Mouse (Mus musculus): ENCODE results near the gene Nhej1. TPM values are rescaled to one million over a fixed set of nuclear protein-coding genes. Genes with fewer than 3 reads are reported as not detected.

Gene Nhej1
- total RNA-seq, 2 experiments from 2014 or later = 0.77 to 4.0 TPM

DNA sequence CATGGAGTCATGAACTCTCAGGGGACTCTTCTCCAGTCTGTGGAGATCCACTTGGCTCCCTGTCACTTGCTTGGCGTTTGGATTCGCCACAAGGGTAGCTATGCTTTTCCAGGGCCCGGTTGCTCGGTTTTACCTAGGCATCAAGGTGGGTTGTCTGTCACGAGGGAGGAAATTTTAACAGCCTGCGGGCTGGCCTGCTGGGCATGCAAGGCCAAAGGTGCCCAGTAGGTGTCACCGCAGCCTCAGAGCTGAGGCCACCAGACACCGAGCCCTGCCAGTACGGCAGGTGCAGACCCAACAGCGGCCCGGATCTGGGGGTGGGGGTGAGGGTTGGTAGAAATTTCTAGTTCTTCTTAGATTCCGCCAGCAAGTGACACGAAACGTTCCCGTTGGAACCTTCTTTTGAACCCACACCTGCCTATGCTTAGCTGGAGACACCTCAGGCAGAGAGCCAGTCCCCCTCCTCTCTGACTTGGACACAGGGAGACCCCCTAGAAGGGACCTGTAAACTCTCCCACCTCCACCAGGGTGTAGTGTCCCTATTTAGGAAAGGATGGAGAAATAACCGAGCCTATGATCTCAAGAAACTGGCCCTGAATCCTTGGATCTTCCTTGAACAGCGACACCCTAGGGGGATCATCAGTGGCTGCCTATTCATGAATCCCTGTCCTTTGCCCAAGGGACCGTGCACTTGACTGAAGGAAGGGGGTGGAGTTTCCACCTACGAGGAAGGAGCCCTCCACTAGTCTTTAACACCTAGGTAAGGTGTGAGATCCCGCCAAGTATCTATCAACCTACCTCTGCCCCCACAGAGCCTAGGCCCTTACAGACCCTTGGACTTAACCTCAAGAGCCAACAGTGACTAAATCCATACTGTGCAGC is 176.0 kb downstream of the Nhej1 start:
- ATAC-seq (replicated peaks; ENCODE audit: low FRiP score, poor library complexity, severe bottlenecking) = peak; percentile 53; the same call in 1 of the 2 replicates

- ATAC-seq (replicated peaks; ENCODE audit: low FRiP score, poor library complexity, severe bottlenecking) = no peak
Observed at GRCm38 (mm10) chr1:74947986-74948670, 176.9 kb downstream of the Nhej1 start.

GRCm38 (mm10) chr1:74941651-74942360 is 183.2 kb downstream of the Nhej1 start:
- ATAC-seq (replicated peaks; ENCODE audit: low FRiP score, poor library complexity, severe bottlenecking) = no peak

GRCm38 (mm10) chr1:74939762-74940161 is 185.2 kb downstream of the Nhej1 start:
- no peak for ATAC-seq (replicated peaks; ENCODE audit: low FRiP score, poor library complexity, severe bottlenecking)

GRCm38 (mm10) chr1:74936221-74936830 is 188.7 kb downstream of the Nhej1 start:
- no peak for ATAC-seq (replicated peaks; ENCODE audit: low FRiP score, poor library complexity, severe bottlenecking)

- no peak for ATAC-seq (replicated peaks; ENCODE audit: low FRiP score, poor library complexity, severe bottlenecking)
Observed at GRCm38 (mm10) chr1:74935402-74935801, 189.6 kb downstream of the Nhej1 start, which contains the start of gene Cfap65. TSS of gene Cfap65 (minus strand) at chr1:74935599.

- ATAC-seq (replicated peaks; ENCODE audit: low FRiP score, poor library complexity, severe bottlenecking) = no peak
Observed at GRCm38 (mm10) chr1:74927621-74928296, 197.2 kb downstream of the Nhej1 start.

- no peak for ATAC-seq (replicated peaks; ENCODE audit: low FRiP score, poor library complexity, severe bottlenecking)
Observed at GRCm38 (mm10) chr1:74926721-74927120, 198.3 kb downstream of the Nhej1 start.

- ATAC-seq (replicated peaks; ENCODE audit: low FRiP score, poor library complexity, severe bottlenecking) = no peak
Observed at GRCm38 (mm10) chr1:74924464-74924863, 200.5 kb downstream of the Nhej1 start.

Other genes starting within 250 kb of the Nhej1 start
- not detected in 2 replicates for gene Fev, start 239.8 kb downstream of the Nhej1 start, total RNA-seq (2015; ENCODE audit: low replicate concordance)
- not detected in 2 replicates for gene Fev, start 239.8 kb downstream of the Nhej1 start, total RNA-seq (2017; ENCODE audit: low replicate concordance)
- gene Cryba2, start 232.1 kb downstream of the Nhej1 start, total RNA-seq (2015; ENCODE audit: low replicate concordance) = not detected in 2 replicates
- not detected in 2 replicates for gene Cryba2, start 232.1 kb downstream of the Nhej1 start, total RNA-seq (2017; ENCODE audit: low replicate concordance)
- gene Cfap65, start 189.6 kb downstream of the Nhej1 start, total RNA-seq (2015; ENCODE audit: low replicate concordance) = not detected in 2 replicates
- not detected in 2 replicates for gene Cfap65, start 189.6 kb downstream of the Nhej1 start, total RNA-seq (2017; ENCODE audit: low replicate concordance)
- gene Ihh, start 173.5 kb downstream of the Nhej1 start, total RNA-seq (2015; ENCODE audit: low replicate concordance) = not detected in 2 replicates
- gene Ihh, start 173.5 kb downstream of the Nhej1 start, total RNA-seq (2017; ENCODE audit: low replicate concordance) = 0.28 TPM in 1 of 2 replicates, not detected in the other
- gene Slc23a3, start 8.7 kb upstream of the Nhej1 start, total RNA-seq (2015; ENCODE audit: low replicate concordance) = 1.3 and 3.5 TPM in 2 replicates
- 0.28 and 0.60 TPM in 2 replicates for gene Slc23a3, start 8.7 kb upstream of the Nhej1 start, total RNA-seq (2017; ENCODE audit: low replicate concordance)
- gene Cnppd1, start 17.5 kb upstream of the Nhej1 start, total RNA-seq (2015; ENCODE audit: low replicate concordance) = 41.6 and 42.7 TPM in 2 replicates
- 135 and 169 TPM in 2 replicates for gene Cnppd1, start 17.5 kb upstream of the Nhej1 start, total RNA-seq (2017; ENCODE audit: low replicate concordance)
- 30.7 and 38.0 TPM in 2 replicates for gene Retreg2, start 17.6 kb upstream of the Nhej1 start, total RNA-seq (2015; ENCODE audit: low replicate concordance)
- gene Retreg2, start 17.6 kb upstream of the Nhej1 start, total RNA-seq (2017; ENCODE audit: low replicate concordance) = 45.0 and 54.0 TPM in 2 replicates
- 15.9 and 28.2 TPM in 2 replicates for gene Zfand2b, start 43.4 kb upstream of the Nhej1 start, total RNA-seq (2015; ENCODE audit: low replicate concordance)
- 43.3 and 49.6 TPM in 2 replicates for gene Zfand2b, start 43.4 kb upstream of the Nhej1 start, total RNA-seq (2017; ENCODE audit: low replicate concordance)
- 78.2 and 93.0 TPM in 2 replicates for gene Abcb6, start 55.2 kb upstream of the Nhej1 start, total RNA-seq (2015; ENCODE audit: low replicate concordance)
- 62.9 and 70.7 TPM in 2 replicates for gene Abcb6, start 55.2 kb upstream of the Nhej1 start, total RNA-seq (2017; ENCODE audit: low replicate concordance)
- 8.3 and 10.4 TPM in 2 replicates for gene Ankzf1, start 67.0 kb upstream of the Nhej1 start, total RNA-seq (2015; ENCODE audit: low replicate concordance)
- 34.5 and 39.0 TPM in 2 replicates for gene Ankzf1, start 67.0 kb upstream of the Nhej1 start, total RNA-seq (2017; ENCODE audit: low replicate concordance)
- gene Atg9a, start 67.0 kb upstream of the Nhej1 start, total RNA-seq (2015; ENCODE audit: low replicate concordance) = 107 and 131 TPM in 2 replicates
- 137 and 142 TPM in 2 replicates for gene Atg9a, start 67.0 kb upstream of the Nhej1 start, total RNA-seq (2017; ENCODE audit: low replicate concordance)
- 12.3 and 12.9 TPM in 2 replicates for gene Glb1l, start 85.6 kb upstream of the Nhej1 start, total RNA-seq (2015; ENCODE audit: low replicate concordance)
- gene Glb1l, start 85.6 kb upstream of the Nhej1 start, total RNA-seq (2017; ENCODE audit: low replicate concordance) = 8.1 and 8.6 TPM in 2 replicates
- 50.4 and 76.9 TPM in 2 replicates for gene Stk16, start 85.6 kb upstream of the Nhej1 start, total RNA-seq (2015; ENCODE audit: low replicate concordance)
- gene Stk16, start 85.6 kb upstream of the Nhej1 start, total RNA-seq (2017; ENCODE audit: low replicate concordance) = 31.3 and 50.2 TPM in 2 replicates
- 433 and 471 TPM in 2 replicates for gene Tuba4a, start 94.7 kb upstream of the Nhej1 start, total RNA-seq (2015; ENCODE audit: low replicate concordance)
- gene Tuba4a, start 94.7 kb upstream of the Nhej1 start, total RNA-seq (2017; ENCODE audit: low replicate concordance) = 280 and 368 TPM in 2 replicates
- not detected in 2 replicates for gene A630095N17Rik, start 106.9 kb upstream of the Nhej1 start, total RNA-seq (2015; ENCODE audit: low replicate concordance)
- not detected in 2 replicates for gene A630095N17Rik, start 106.9 kb upstream of the Nhej1 start, total RNA-seq (2017; ENCODE audit: low replicate concordance)
- gene Dnajb2, start 111.2 kb upstream of the Nhej1 start, total RNA-seq (2015; ENCODE audit: low replicate concordance) = 186 and 231 TPM in 2 replicates
- gene Dnajb2, start 111.2 kb upstream of the Nhej1 start, total RNA-seq (2017; ENCODE audit: low replicate concordance) = 524 and 744 TPM in 2 replicates
- gene Ptprn, start 139.3 kb upstream of the Nhej1 start, total RNA-seq (2015; ENCODE audit: low replicate concordance) = not detected in 2 replicates
- gene Ptprn, start 139.3 kb upstream of the Nhej1 start, total RNA-seq (2017; ENCODE audit: low replicate concordance) = not detected in 2 replicates
- gene Resp18, start 153.2 kb upstream of the Nhej1 start, total RNA-seq (2015; ENCODE audit: low replicate concordance) = not detected in 2 replicates
- gene Resp18, start 153.2 kb upstream of the Nhej1 start, total RNA-seq (2017; ENCODE audit: low replicate concordance) = not detected in 2 replicates
- 14.0 and 20.3 TPM in 2 replicates for gene Dnpep, start 192.8 kb upstream of the Nhej1 start, total RNA-seq (2015; ENCODE audit: low replicate concordance)
- gene Dnpep, start 192.8 kb upstream of the Nhej1 start, total RNA-seq (2017; ENCODE audit: low replicate concordance) = 7.7 and 11.8 TPM in 2 replicates
- not detected in 2 replicates for gene Des, start 235.1 kb upstream of the Nhej1 start, total RNA-seq (2015; ENCODE audit: low replicate concordance)
- gene Des, start 235.1 kb upstream of the Nhej1 start, total RNA-seq (2017; ENCODE audit: low replicate concordance) = not detected in 2 replicates

All from erythroblast, adult 5-6 weeks (primary cell).